Mouse (Mus musculus): Measurements from ENCODE around the gene Hyal2. TPM values are rescaled to one million over a fixed set of nuclear protein-coding genes. Genes with fewer than 3 reads are reported as not detected.
A peak's percentile ranks its signal among the peaks of the same experiment; 100 is the strongest.
"Not testable (repeated sequence)": the region's sequence is repeated elsewhere in the genome, so short reads cannot be mapped to it uniquely, and the experiment has no call there.

The Hyal2 gene
- polyA plus RNA-seq, 1 experiment from 2014 or later, result 127 TPM

DNA sequence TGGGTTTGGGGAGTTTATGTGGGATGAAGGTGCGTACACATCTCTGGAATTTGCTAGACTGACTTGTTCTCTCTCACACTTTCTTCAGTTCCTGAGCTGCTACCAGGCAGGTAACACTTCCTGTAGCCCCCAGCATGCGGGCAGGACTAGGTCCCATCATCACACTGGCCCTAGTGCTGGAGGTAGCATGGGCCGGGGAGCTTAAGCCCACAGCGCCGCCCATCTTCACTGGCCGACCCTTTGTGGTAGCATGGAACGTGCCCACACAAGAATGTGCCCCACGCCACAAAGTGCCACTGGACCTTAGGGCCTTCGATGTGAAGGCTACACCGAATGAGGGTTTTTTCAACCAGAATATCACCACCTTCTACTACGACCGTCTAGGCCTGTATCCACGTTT is 2.3 kb downstream of the Hyal2 start:
- 48% methylated on average over 13 of the region's 13 CpGs for WGBS
- no peaks in the 10 kb centered on the region for H3K27me3 ChIP-seq
- H3K4me1 ChIP-seq (replicated peaks), result peaks cover 40% of the 10 kb centered on the region
- peak overlapping the region; percentile 90 for H3K27ac ChIP-seq
- peaks cover 61% of the 10 kb centered on the region for H3K36me3 ChIP-seq
- no peak for ATAC-seq (ENCODE audit: insufficient number of reproducible peaks, insufficient read depth, low FRiP score, low TSS enrichment, low read depth)
- peak overlapping the region; percentile 96 for H3K4me2 ChIP-seq
- H3K9me3 ChIP-seq, result no peaks in the 10 kb centered on the region
- peak overlapping the region; percentile 81 for H3K4me3 ChIP-seq (replicated peaks)
- peak overlapping the region; percentile 88 for H3K9ac ChIP-seq (replicated peaks)

DNA sequence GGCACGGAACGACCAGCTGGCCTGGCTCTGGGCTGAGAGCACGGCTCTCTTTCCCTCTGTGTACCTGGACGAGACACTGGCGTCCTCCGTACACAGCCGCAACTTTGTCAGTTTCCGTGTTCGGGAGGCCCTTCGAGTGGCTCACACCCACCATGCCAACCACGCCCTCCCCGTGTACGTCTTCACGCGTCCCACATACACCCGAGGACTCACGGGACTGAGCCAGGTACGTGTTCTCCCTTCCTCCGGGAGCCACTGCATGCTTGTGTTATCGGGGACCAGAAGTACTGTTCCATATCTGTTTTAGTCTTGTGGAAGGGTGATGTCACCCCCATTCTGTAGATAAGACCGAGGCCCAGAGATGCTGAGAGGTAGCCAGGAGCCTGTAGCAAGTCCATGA is 3.1 kb downstream of the Hyal2 start:
- H3K9ac ChIP-seq (replicated peaks), result peak overlapping the region; percentile 88
- no peak for ATAC-seq (ENCODE audit: insufficient number of reproducible peaks, insufficient read depth, low FRiP score, low TSS enrichment, low read depth)
- WGBS, result 93% methylated on average over 21 of the region's 21 CpGs
- H3K36me3 ChIP-seq, result peaks cover 55% of the 10 kb centered on the region
- H3K4me1 ChIP-seq (replicated peaks), result peaks cover 43% of the 10 kb centered on the region
- peak overlapping the region; percentile 81 for H3K4me3 ChIP-seq (replicated peaks)
- H3K27ac ChIP-seq, result 0 out of 2 replicates have a peak overlapping the region, but pooled peaks have one; percentile 4
- H3K9me3 ChIP-seq, result no peaks in the 10 kb centered on the region
- H3K27me3 ChIP-seq, result no peaks in the 10 kb centered on the region
- peak overlapping the region; percentile 96 for H3K4me2 ChIP-seq

DNA sequence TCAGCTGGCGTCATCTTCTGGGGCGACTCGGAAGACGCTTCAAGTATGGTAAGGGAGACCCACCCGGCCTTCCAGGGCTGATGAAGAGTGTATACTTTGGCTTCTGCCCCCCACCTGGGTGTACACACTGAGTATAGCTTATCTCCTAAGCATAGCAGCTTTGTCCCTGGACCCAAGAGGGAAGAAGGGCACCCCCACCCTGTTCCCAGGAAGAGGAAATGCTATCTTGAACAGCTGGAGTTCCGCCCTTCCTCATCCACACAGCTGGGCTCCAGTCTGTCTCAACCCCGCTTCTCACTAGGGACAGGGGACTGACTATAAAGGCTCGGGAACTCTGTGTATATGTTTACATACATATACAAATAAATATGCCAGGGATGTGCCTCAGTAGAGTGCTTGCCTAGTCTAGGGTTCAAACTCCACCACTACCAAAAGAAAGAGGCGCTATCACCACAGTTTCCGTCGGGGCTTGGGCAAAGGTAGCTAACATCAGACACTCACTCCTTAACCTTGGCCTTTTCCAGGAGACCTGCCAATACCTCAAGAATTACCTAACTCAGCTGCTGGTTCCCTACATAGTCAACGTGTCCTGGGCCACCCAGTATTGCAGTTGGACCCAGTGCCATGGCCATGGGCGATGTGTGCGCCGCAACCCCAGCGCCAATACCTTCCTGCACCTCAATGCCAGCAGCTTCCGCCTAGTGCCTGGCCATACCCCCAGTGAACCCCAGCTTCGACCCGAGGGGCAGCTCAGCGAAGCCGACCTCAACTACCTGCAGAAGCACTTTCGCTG is 4.0 kb downstream of the Hyal2 start:
- H3K4me2 ChIP-seq, result peak overlapping the region; percentile 96
- H3K27ac ChIP-seq, result no peak overlapping the region
- peaks cover 46% of the 10 kb centered on the region for H3K4me1 ChIP-seq (replicated peaks)
- H3K9me3 ChIP-seq, result no peaks in the 10 kb centered on the region
- H3K27me3 ChIP-seq, result no peaks in the 10 kb centered on the region
- no peak for ATAC-seq (ENCODE audit: insufficient number of reproducible peaks, insufficient read depth, low FRiP score, low TSS enrichment, low read depth)
- H3K9ac ChIP-seq (replicated peaks), result no peak overlapping the region
- peaks cover 47% of the 10 kb centered on the region for H3K36me3 ChIP-seq
- WGBS, result 96% methylated on average over 22 of the region's 22 CpGs
- 0 out of 2 replicates have a peak overlapping the region, but pooled peaks have one; percentile 81 for H3K4me3 ChIP-seq (replicated peaks)

DNA sequence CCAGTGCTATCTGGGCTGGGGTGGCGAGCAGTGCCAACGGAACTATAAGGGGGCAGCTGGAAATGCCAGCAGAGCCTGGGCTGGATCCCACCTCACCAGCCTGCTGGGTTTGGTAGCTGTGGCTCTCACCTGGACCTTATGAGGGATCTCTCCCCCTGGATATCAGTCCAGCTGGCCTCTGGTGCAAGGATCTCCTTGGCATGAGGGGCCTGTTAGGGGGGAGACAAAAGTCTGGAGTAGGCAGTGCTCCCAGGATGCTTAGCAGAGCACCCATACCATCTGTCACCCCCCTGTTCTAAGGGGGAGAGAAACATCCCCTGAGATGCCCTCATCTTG is 4.5 kb downstream of the Hyal2 start:
- Histone ChIP-seq H3K36me3 (peaks cover 47% of the 10 kb centered on the region), H3K27ac (no peak overlapping the region), H3K9ac (replicated peaks) (no peak overlapping the region), H3K27me3 (no peaks in the 10 kb centered on the region), H3K4me2 (no peak overlapping the region), H3K9me3 (no peaks in the 10 kb centered on the region), H3K4me3 (replicated peaks) (no peak overlapping the region), H3K4me1 (replicated peaks) (peaks cover 46% of the 10 kb centered on the region)
- ATAC-seq (ENCODE audit: insufficient number of reproducible peaks, insufficient read depth, low FRiP score, low TSS enrichment, low read depth), result no peak
- WGBS, result 98% methylated on average over 2 of the region's 2 CpGs

DNA sequence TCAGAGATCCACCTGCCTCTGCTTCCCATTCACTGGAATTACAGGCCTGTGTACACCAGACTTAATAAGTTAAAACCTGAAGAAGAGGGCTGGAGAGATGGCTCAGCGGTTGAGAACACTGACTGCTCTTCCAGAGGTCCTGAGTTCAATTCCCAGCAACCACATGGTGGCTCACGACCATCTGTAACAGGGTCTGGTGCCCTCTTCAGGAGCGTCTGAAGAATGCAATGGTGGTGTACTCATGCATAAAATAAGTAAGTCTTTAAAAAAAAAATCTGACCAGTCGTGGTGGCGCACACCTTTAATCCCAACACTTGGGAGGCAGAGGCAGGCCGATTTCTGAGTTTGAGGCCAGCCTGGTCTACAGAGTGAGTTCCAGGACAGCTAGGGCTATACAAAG is 6.0 kb downstream of the Hyal2 start:
- H3K9ac ChIP-seq (replicated peaks); H3K27ac ChIP-seq; H3K27me3 ChIP-seq; H3K4me2 ChIP-seq; H3K4me3 ChIP-seq (replicated peaks); H3K9me3 ChIP-seq; ATAC-seq (ENCODE audit: insufficient number of reproducible peaks, insufficient read depth, low FRiP score, low TSS enrichment, low read depth): not testable (repeated sequence)
- peaks cover 49% of the 10 kb centered on the region for H3K36me3 ChIP-seq
- peaks cover 51% of the 10 kb centered on the region for H3K4me1 ChIP-seq (replicated peaks)
- 81% methylated on average over 6 of the region's 6 CpGs for WGBS

DNA sequence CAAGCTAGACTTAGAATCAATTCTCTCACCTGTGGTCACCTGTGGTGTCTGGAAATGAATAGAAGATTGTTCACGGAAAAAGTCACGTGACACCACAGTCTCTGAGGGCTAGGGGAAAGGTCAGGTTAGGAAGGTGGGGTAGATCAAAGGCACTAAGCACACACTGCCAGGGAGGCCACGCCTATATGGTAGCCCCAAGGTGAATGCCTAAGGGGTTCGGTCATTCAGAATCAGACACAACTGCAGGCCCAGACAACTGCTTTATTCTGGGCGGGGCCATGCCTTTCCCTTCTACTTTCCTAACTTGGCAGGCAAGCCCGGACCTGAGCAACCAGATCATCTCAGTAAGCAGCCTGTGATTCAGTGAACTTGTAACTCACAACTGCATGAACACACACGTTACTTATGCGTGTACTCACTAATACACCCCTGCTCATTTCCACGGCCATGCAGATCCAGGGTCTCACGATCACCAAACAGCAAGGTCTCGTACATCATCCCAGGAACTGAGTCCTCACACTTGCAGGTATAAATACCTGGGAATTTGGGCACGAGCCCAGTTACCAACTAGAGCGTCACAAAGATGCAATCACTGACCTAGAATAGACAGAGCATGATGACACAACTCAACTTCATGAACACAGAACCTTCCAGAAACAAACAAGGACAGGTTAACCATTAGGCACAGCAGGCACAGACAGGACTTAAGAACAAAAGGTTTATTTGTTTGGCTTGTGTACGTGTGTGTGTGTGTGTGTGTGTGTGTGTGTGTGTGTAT is 8.0 kb downstream of the Hyal2 start:
- H3K4me2 ChIP-seq, result no peak overlapping the region
- peak overlapping the region; percentile 83 for H3K27ac ChIP-seq
- H3K4me3 ChIP-seq (replicated peaks), result no peak overlapping the region

DNA sequence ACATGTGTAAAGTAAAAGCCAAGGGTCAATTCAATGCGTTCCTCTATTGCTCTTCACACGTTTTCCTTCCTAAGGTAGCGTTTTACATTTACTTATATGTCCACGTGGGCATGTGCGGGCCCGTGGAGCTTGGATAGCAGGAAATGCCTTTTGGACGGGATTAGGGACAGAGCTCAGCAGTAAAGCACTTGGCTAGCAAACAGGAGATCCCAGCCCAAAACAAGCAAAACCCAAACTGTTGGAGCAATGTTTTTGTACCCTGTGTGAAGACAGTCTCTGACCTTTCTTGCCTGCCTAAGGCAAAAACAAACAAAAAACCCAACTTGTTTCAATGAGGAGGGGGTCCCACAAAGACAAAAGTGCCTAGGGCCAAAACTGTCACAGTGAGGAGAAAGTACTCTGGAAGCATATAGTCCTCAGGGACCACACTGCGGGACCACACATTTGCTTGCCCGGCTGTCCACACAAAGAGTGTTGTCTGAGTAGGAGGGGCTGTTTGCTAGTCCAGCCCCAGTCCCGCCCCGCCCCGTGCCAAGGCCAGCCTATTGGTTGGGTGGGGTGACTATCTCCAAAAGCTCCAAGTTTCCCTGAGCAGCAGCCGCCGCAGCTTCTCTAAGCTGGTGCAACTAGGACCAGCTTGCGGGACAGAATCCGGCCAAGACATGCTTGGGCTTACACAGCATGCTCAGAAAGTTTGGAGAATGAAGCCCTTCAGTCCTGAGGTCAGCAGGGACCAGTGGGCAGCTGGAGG is 8.8 kb downstream of the Hyal2 start, which contains the start of gene Hyal1:
TSS of gene Hyal1 (plus strand) at position 571 of the 751 bp plus-strand sequence.
- Histone ChIP-seq H3K27ac (peak within 1 kb of the TSS; percentile 83), H3K4me3 (replicated peaks) (peak within 1 kb of the TSS; percentile 38), H3K9me3 (no peaks in the 10 kb centered on the region), H3K27me3 (no peaks in the 10 kb centered on the region), H3K36me3 (peaks cover 36% of the 10 kb centered on the region), H3K4me1 (replicated peaks) (peaks cover 53% of the 10 kb centered on the region), H3K4me2 (peak within 1 kb of the TSS; percentile 56), H3K9ac (replicated peaks) (peak within 1 kb of the TSS; percentile 57)
- peak; percentile 59 for ATAC-seq (ENCODE audit: insufficient number of reproducible peaks, insufficient read depth, low FRiP score, low TSS enrichment, low read depth)
- 23% methylated on average over 16 of the region's 16 CpGs for WGBS

More for the DNA sequence above, 8.0 kb downstream of the Hyal2 start:
- Histone ChIP-seq H3K9ac (replicated peaks) (no peak overlapping the region), H3K9me3 (no peaks in the 10 kb centered on the region), H3K36me3 (peaks cover 44% of the 10 kb centered on the region), H3K4me1 (replicated peaks) (peaks cover 54% of the 10 kb centered on the region), H3K27me3 (no peaks in the 10 kb centered on the region)
- 80% methylated on average over 14 of the region's 14 CpGs for WGBS
- ATAC-seq (ENCODE audit: insufficient number of reproducible peaks, insufficient read depth, low FRiP score, low TSS enrichment, low read depth), result no peak

DNA sequence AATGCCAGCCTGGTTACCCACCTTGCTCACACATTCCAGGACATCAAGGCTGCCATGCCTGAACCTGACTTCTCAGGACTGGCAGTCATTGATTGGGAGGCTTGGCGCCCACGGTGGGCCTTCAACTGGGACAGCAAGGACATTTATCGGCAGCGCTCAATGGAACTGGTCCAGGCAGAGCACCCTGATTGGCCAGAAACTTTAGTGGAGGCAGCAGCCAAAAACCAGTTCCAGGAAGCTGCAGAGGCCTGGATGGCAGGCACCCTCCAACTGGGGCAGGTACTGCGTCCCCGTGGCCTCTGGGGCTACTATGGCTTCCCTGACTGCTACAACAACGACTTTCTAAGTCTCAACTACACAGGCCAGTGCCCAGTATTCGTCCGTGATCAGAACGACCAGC is 10.1 kb downstream of the Hyal2 start:
- no peaks in the 10 kb centered on the region for H3K27me3 ChIP-seq
- peaks cover 26% of the 10 kb centered on the region for H3K36me3 ChIP-seq
- H3K4me1 ChIP-seq (replicated peaks), result peaks cover 60% of the 10 kb centered on the region
- WGBS, result 92% methylated on average over 10 of the region's 10 CpGs
- 0 out of 2 replicates have a peak overlapping the region, but pooled peaks have one; percentile 56 for H3K4me2 ChIP-seq
- H3K4me3 ChIP-seq (replicated peaks), result no peak overlapping the region
- no peak overlapping the region for H3K27ac ChIP-seq
- no peak for ATAC-seq (ENCODE audit: insufficient number of reproducible peaks, insufficient read depth, low FRiP score, low TSS enrichment, low read depth)
- H3K9me3 ChIP-seq, result no peaks in the 10 kb centered on the region
- H3K9ac ChIP-seq (replicated peaks), result no peak overlapping the region

DNA sequence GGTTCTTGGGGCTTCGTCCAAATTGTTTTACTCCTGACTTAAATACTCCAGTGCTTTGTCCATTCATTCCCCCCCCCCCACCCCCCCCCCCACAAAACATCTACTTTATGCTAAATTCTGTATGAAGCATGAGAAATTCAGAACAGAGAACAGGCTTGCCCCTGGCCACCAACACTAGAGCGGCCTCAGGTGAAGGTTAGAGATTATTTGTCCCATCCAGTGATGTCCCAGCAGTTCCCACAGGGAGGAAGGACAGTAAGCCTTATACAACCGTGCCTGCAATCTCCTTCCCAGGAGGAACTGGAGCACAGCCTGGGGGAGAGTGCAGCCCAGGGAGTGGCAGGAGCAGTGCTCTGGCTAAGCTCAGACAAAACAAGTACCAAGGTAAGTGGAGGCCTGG is 10.8 kb downstream of the Hyal2 start, which contains the start of gene Naa80:
TSS of gene Naa80 (plus strand) at position 301 of the 400 bp plus-strand sequence.
- H3K4me2 ChIP-seq, result peak within 1 kb of the TSS; percentile 96
- 75% methylated on average over 3 of the region's 3 CpGs for WGBS

DNA sequence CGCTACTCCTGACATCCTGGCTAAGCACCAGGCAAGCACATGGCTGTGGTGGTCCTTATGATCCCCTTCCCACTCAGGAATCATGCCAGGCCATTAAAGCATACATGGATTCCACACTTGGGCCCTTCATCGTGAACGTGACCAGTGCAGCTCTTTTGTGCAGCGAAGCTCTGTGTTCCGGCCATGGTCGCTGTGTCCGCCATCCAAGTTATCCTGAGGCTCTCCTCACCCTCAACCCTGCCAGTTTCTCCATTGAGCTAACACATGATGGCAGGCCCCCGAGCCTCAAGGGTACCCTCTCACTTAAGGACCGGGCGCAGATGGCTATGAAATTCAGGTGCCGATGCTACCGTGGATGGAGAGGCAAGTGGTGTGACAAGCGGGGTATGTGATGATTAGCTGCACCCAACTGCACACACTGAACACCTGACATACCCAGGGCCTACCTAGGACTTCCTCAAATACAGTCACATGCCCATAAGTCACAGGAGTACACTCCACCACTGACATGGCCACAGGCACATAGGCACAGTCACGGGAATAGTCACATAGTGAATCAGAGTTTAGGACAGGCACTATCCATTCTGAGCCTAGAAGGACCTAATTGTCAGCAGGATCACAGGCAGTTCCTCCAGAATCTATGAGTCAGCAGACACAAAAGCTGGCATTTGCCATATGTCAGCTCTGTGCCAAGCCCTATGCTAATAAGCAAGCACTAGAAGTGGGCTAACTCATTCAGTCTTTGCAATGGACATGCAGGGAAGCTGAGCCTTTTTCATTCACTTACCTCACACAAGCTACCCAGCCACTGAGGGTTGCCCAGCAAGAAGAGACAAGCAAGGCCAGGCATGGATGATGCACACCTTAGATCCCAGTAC is 11.5 kb downstream of the Hyal2 start:
- Histone ChIP-seq H3K9me3 (no peaks in the 10 kb centered on the region), H3K36me3 (peaks cover 27% of the 10 kb centered on the region), H3K27me3 (no peaks in the 10 kb centered on the region), H3K4me3 (replicated peaks) (no peak overlapping the region), H3K4me2 (peak overlapping the region; percentile 96), H3K9ac (replicated peaks) (0 out of 2 replicates have a peak overlapping the region, but pooled peaks have one; percentile 82), H3K27ac (peak overlapping the region; percentile 94), H3K4me1 (replicated peaks) (peaks cover 60% of the 10 kb centered on the region)
- WGBS, result 96% methylated on average over 14 of the region's 14 CpGs
- no peak for ATAC-seq (ENCODE audit: insufficient number of reproducible peaks, insufficient read depth, low FRiP score, low TSS enrichment, low read depth)

More for the DNA sequence above, 10.8 kb downstream of the Hyal2 start, which contains the start of gene Naa80:
- H3K9me3 ChIP-seq, result no peaks in the 10 kb centered on the region
- peaks cover 26% of the 10 kb centered on the region for H3K36me3 ChIP-seq
- no peak for ATAC-seq (ENCODE audit: insufficient number of reproducible peaks, insufficient read depth, low FRiP score, low TSS enrichment, low read depth)
- H3K27ac ChIP-seq, result peak within 1 kb of the TSS; percentile 94
- no peaks in the 10 kb centered on the region for H3K27me3 ChIP-seq
- H3K4me3 ChIP-seq (replicated peaks), result no peak within 1 kb of the TSS
- H3K4me1 ChIP-seq (replicated peaks), result peaks cover 60% of the 10 kb centered on the region
- 0 out of 2 replicates have a peak within 1 kb of the TSS, but pooled peaks have one; percentile 82 for H3K9ac ChIP-seq (replicated peaks)

All from limb, embryonic 12.5 days (tissue).